Mouse (Mus musculus) E14TG2a.4 (cell line): ENCODE results near the gene Fam25c.

ENCODE experiments used
- H3K27me3 ChIP-seq: 2 replicates; pipeline ENCODE4 v1.6.1; 2014; ENCODE audit warnings: low read length, control low read depth; ENCODE audit not compliant: insufficient read depth
- H3K36me3 ChIP-seq: 2 replicates; pipeline ENCODE4 v1.6.1; 2014; ENCODE audit warnings: low read length, control low read depth; ENCODE audit not compliant: insufficient read depth
- H3K4me1 ChIP-seq: replicated peaks from 2 replicates; pipeline ENCODE4 v1.6.1; 2014; ENCODE audit warnings: low read depth, low read length, control low read depth
- H3K4me3 ChIP-seq: replicated peaks from 2 replicates; pipeline ENCODE4 v1.5.1; 2014; ENCODE audit warnings: mild to moderate bottlenecking, low read length
- H3K9me3 ChIP-seq: 2 replicates; pipeline ENCODE4 v1.6.1; 2014; ENCODE audit warnings: low read length, control low read depth
- CTCF ChIP-seq: conservative IDR thresholded peaks from 2 replicates; pipeline ENCODE4 v1.5.1; 2014; ENCODE audit warnings: low read length
- NANOG ChIP-seq: IDR thresholded peaks from 2 replicates; pipeline ENCODE4 v1.6.1; 2014; ENCODE audit warnings: borderline replicate concordance, low read length, mixed read lengths
- POU5F1 ChIP-seq: IDR thresholded peaks from 2 replicates; pipeline ENCODE4 v1.6.1; 2014; ENCODE audit warnings: low read length, borderline replicate concordance

Gene Fam25c

DNA sequence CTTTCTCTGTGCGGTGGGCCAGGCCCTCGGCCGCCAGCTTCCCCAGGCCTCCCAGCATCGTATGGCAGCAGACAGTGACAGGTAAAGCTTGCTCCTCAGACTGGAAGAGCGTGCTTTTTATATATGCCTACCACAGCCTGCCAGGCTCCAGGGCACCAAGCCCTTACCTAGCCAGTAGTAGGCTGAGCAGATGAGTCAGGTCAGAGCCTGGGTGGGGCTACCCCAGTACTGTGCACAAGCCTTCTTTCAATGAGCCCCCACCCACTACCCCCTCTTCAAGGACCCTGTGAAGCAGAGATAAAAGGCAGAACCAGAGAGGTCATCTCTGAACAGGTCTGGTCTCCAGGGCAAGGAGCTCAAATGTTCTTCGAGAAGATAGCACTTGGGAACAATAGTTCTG, at the start of gene Fam25c:
TSS of gene Fam25c (minus strand) at position 133 of the 400 bp plus-strand sequence.
- no peaks in the 10 kb centered on the region for H3K27me3 ChIP-seq
- H3K4me1 ChIP-seq, result peaks cover 94% of the 10 kb centered on the region
- H3K4me3 ChIP-seq, result peak within 1 kb of the TSS; percentile 63
- no peaks in the 10 kb centered on the region for H3K9me3 ChIP-seq
- H3K36me3 ChIP-seq, result peaks cover 4% of the 10 kb centered on the region; the same call in 1 of the 2 replicates
- TF ChIP-seq CTCF (no peak), POU5F1 (no peak), NANOG (no peak)

DNA sequence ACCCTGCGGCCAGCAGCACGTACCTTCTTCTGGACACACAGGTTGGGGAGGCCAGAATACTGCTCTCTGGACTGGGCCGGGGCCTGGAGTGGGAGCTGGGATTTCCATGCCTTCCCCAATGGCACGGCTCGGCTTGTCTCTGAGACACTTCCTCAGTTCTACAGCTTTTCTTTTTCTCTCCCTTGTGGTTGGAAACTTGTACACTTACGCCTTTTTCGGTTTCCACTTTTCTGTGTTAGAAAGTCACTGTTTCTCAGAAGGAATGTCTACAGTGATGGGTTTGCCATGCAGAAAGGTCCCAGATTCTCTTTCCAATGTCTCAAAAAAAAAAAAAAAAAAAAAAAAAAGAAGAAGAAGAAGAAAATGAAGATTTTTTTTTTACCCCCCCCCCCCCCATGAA, 48.2 kb upstream of the Fam25c start:
- Histone ChIP-seq H3K4me1 (peaks cover 18% of the 10 kb centered on the region), H3K4me3 (no peak overlapping the region), H3K36me3 (peaks cover 50% of the 10 kb centered on the region), H3K27me3 (peaks cover 15% of the 10 kb centered on the region), H3K9me3 (no peaks in the 10 kb centered on the region)
- no peak for TF ChIP-seq CTCF
- no peak for TF ChIP-seq NANOG
- TF ChIP-seq POU5F1, result no peak

DNA sequence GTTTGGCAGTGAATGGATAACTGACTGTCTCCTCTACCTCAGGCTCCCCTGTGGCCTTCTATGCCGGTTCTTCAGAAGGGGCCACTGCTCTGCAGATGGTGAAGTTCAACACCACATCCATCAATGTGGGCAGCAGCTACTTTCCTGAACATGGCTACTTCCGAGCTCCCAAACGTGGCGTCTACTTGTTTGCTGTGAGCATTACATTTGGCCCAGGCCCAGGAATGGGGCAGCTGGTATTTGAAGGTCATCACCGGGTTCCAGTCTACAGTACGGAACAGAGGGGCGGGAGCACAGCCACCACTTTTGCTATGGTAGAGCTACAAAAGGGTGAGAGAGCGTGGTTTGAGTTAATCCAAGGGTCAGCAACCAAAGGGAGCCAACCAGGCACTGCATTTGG, 47.6 kb upstream of the Fam25c start:
- H3K4me3 ChIP-seq, result no peak overlapping the region
- peaks cover 21% of the 10 kb centered on the region for H3K27me3 ChIP-seq
- H3K9me3 ChIP-seq, result no peaks in the 10 kb centered on the region
- H3K4me1 ChIP-seq, result peaks cover 22% of the 10 kb centered on the region
- TF ChIP-seq NANOG (no peak), POU5F1 (no peak)
- H3K36me3 ChIP-seq, result peaks cover 50% of the 10 kb centered on the region

DNA sequence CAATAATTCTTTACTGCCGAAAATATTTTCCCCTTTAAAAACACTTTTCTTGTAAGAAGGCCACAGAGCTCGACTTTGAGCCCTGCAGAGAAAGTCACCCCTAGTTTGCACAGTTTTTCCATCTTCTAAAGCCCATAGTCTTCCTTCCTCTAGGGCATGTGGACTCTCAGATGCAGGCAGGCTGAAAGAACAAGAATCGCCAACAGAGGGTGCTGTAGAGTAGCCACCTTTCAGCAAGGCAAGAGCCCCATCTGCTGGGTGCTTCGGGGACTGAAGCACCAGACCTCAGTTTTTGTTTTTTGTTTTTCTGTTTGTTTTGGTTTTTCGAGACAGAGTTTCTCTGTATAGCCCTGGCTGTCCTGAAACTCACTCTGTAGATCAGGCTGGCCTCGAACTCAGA, 45.9 kb upstream of the Fam25c start:
- peaks cover 27% of the 10 kb centered on the region for H3K27me3 ChIP-seq
- no peak for TF ChIP-seq NANOG
- peak; percentile 92 for TF ChIP-seq CTCF
- TF ChIP-seq POU5F1, result no peak
- no peaks in the 10 kb centered on the region for H3K9me3 ChIP-seq
- peaks cover 53% of the 10 kb centered on the region for H3K36me3 ChIP-seq
- H3K4me3 ChIP-seq, result no peak overlapping the region
- peaks cover 23% of the 10 kb centered on the region for H3K4me1 ChIP-seq

DNA sequence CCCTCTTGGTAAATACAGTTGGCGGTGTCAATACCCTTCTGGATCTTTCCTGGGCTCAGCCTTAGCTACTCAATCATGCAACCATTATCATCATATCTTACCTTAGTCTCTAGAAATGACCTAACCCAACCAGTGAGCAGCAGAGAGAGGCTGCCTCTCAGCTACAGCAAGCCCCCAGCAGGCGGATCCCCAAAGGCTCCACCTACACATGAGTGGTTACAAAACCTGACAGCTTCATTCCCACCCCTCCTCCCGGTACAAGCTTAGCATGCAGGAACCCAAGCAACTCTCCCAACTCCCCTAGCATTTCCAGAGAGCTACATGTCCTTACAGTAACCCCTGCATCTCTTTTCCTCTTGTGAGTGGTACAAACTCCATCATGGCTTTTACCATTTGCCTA, 44.8 kb upstream of the Fam25c start:
- no peak for TF ChIP-seq POU5F1
- no peak for TF ChIP-seq CTCF
- no peak for TF ChIP-seq NANOG
- peaks cover 27% of the 10 kb centered on the region for H3K27me3 ChIP-seq
- peaks cover 52% of the 10 kb centered on the region for H3K36me3 ChIP-seq
- no peak overlapping the region for H3K4me3 ChIP-seq
- H3K9me3 ChIP-seq, result no peaks in the 10 kb centered on the region
- H3K4me1 ChIP-seq, result peaks cover 23% of the 10 kb centered on the region

DNA sequence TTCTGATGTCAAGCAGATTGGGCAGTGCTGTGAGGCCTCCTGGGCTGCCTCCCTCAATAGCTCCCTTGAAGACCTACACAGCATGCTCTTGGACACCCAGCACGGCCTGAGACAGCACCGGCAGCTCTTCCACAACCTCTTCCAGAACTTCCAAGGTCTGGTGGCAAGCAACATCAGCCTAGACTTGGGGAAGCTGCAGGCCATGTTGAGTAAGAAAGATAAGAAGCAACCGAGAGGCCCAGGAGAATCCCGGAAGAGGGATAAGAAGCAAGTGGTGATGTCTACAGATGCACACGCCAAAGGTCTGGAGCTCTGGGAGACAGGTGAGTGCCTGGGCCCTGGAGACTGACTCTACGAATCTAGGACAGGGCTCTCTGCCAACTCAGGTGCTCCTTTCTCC, 44.1 kb upstream of the Fam25c start:
- H3K36me3 ChIP-seq, result peaks cover 45% of the 10 kb centered on the region
- H3K4me3 ChIP-seq, result peak overlapping the region; percentile 72
- no peaks in the 10 kb centered on the region for H3K9me3 ChIP-seq
- peaks cover 27% of the 10 kb centered on the region for H3K27me3 ChIP-seq
- no peak for TF ChIP-seq POU5F1
- no peak for TF ChIP-seq CTCF
- TF ChIP-seq NANOG, result no peak
- peaks cover 23% of the 10 kb centered on the region for H3K4me1 ChIP-seq

DNA sequence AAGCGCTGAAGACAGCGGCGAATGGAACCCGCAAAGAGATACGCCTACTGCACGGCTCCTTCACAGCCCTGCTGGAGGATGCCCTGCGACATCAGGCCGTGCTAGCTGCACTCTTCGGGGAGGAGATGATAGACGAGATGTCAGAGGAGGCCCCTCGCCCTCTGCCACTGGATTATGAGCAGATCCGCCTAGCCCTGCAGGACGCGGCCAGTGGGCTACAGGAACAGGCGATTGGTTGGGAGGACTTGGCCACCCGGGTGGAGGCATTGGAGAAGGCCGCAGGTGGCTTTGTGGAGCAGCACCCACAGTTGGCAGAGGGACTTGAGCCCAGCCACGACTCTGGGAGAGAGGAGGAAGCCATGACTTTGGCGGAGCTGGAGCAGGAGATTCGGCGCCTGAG, 43.7 kb upstream of the Fam25c start:
- Histone ChIP-seq H3K27me3 (peaks cover 27% of the 10 kb centered on the region), H3K9me3 (no peaks in the 10 kb centered on the region), H3K4me1 (peaks cover 26% of the 10 kb centered on the region), H3K4me3 (peak overlapping the region; percentile 72), H3K36me3 (peaks cover 42% of the 10 kb centered on the region)
- TF ChIP-seq CTCF (no peak), POU5F1 (no peak), NANOG (no peak)

DNA sequence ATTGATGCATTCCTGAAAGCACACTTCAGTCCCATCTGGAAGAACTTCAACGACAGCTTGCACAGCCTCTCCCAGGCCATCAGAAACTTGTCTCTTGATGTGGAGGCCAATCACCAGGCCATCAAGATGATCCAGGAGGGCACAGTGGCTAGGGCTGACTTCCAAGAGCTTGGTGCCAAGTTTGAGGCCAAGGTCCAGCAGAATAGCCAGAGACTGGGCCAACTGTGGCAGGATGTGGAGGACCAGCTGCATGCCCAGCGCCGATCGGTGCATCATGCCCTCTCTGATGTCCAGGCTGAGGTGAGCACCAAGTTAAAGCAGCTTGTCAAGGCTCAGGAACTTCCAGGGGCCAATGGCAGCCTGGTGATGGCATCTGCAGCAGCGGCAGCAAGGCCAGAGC, 42.6 kb upstream of the Fam25c start:
- Histone ChIP-seq H3K27me3 (peaks cover 27% of the 10 kb centered on the region), H3K36me3 (peaks cover 36% of the 10 kb centered on the region), H3K4me1 (peaks cover 27% of the 10 kb centered on the region), H3K4me3 (no peak overlapping the region), H3K9me3 (no peaks in the 10 kb centered on the region)
- TF ChIP-seq CTCF, result no peak
- no peak for TF ChIP-seq NANOG
- TF ChIP-seq POU5F1, result no peak

DNA sequence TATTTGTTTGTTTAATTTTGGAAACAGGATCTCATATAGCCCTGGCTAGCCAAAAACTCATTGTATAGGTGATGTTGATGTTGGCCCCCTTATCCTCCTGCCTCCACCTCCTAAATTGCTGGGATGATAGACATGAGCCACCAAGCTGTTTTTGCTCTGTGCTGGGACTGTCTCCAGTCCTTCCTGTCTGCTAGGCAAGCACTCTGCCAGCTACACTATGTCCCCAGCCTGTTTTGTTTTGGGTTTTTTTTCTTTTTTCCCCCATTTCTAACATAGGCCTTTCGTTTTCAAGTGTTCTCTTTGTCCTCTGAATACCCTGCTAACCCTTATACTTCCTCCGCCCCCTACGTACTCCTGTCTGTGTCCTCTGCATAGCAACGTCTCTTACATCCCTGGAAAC, 38.1 kb upstream of the Fam25c start:
- Histone ChIP-seq H3K9me3 (no peaks in the 10 kb centered on the region), H3K27me3 (peaks cover 10% of the 10 kb centered on the region), H3K36me3 (peaks cover 20% of the 10 kb centered on the region), H3K4me1 (peaks cover 10% of the 10 kb centered on the region; the same call in 1 of the 2 replicates), H3K4me3 (no peak overlapping the region)
- TF ChIP-seq NANOG (no peak), CTCF (no peak), POU5F1 (no peak)
